Mouse (Mus musculus): ENCODE data around the gene Rptor. TPM values are rescaled to one million over a fixed set of nuclear protein-coding genes. Genes with fewer than 3 reads are reported as not detected.
A peak's percentile ranks its signal among the peaks of the same experiment; 100 is the strongest.

Gene Rptor
- polyA plus RNA-seq, 1 experiment from 2014 or later, result 12.6 TPM

DNA sequence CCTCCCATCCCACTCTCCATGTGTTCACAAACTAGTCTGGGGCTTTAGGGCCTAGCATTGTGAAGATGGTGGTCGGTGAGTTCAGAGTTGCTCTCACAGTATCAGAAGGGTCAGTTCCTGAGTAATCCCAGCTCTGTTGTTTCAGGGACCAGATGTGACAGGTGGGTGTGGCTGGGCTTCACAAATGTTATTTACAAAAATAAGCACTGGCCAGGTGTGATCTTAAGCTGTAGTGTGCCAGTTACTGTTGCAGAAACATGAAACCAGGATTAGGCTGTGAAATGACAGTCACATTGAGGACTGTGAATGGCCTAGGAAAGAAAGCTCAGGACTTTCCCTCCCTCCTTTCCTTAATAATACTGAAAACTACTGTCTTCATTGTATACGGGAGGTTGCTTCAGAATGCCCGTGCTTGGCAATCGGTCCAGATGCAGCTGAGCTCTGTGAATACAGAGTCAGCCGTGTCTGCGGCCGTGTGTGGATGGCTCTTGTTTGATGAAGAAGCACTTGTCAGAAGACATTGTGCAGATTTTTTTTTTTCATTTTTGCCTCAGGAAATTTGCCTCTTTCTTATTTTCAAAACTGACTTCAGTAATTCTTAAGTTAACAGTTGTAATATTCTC is 156.1 kb downstream of the Rptor start:
- no peaks in the 10 kb centered on the region for H3K27me3 ChIP-seq (ENCODE audit: control insufficient read depth, insufficient read depth, low read length)
- no peak overlapping the region for H3K27ac ChIP-seq (ENCODE audit: low read depth, low read length)
- H3K36me3 ChIP-seq (ENCODE audit: control insufficient read depth, insufficient read depth, low read length), result no peaks in the 10 kb centered on the region
- no peaks in the 10 kb centered on the region for H3K9me3 ChIP-seq (ENCODE audit: control insufficient read depth, low read length)
- WGBS, result 83% methylated on average over 7 of the region's 7 CpGs
- no peak overlapping the region for H3K9ac ChIP-seq (ENCODE audit: low read length)
- H3K4me3 ChIP-seq (ENCODE audit: low read depth, low read length), result no peak overlapping the region
- DNase-seq (ENCODE audit: low spot score), result no peak
- no peak for ATAC-seq (ENCODE audit: insufficient read depth, low FRiP score, low TSS enrichment)
- no peak overlapping the region for H3K4me2 ChIP-seq (ENCODE audit: low read depth)
- H3K4me1 ChIP-seq (ENCODE audit: control insufficient read depth, insufficient read depth, low read length), result no peaks in the 10 kb centered on the region

DNA sequence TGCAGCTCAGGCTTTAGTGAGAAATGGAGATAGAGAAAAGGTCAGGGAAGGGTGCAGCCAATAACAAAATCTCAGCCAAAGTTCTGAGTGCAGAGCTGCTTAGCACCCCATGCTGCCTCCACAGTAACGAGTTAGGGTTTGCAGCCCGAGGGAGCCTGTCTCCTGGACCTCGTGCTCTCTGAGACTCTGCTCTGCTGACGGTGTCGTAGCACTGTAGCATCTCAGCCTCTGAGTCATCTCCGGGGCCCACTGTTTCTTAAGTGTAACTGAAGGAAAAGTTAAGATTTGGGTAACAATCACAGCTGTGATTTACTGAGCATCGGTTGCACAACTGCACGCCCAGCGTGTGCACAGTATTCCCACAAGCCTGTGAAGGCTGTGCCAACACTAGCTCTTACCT is 160.2 kb downstream of the Rptor start:
- H3K27me3 ChIP-seq (ENCODE audit: control insufficient read depth, insufficient read depth, low read length), result no peaks in the 10 kb centered on the region
- ATAC-seq (ENCODE audit: insufficient read depth, low FRiP score, low TSS enrichment), result no peak
- WGBS, result 92% methylated on average over 9 of the region's 9 CpGs
- no peak overlapping the region for H3K4me2 ChIP-seq (ENCODE audit: low read depth)
- H3K4me3 ChIP-seq (ENCODE audit: low read depth, low read length), result no peak overlapping the region
- no peak overlapping the region for H3K27ac ChIP-seq (ENCODE audit: low read depth, low read length)
- H3K9me3 ChIP-seq (ENCODE audit: control insufficient read depth, low read length), result no peaks in the 10 kb centered on the region
- no peak for DNase-seq (ENCODE audit: low spot score)
- H3K4me1 ChIP-seq (ENCODE audit: control insufficient read depth, insufficient read depth, low read length), result peaks cover 24% of the 10 kb centered on the region
- no peaks in the 10 kb centered on the region for H3K36me3 ChIP-seq (ENCODE audit: control insufficient read depth, insufficient read depth, low read length)
- H3K9ac ChIP-seq (ENCODE audit: low read length), result no peak overlapping the region

DNA sequence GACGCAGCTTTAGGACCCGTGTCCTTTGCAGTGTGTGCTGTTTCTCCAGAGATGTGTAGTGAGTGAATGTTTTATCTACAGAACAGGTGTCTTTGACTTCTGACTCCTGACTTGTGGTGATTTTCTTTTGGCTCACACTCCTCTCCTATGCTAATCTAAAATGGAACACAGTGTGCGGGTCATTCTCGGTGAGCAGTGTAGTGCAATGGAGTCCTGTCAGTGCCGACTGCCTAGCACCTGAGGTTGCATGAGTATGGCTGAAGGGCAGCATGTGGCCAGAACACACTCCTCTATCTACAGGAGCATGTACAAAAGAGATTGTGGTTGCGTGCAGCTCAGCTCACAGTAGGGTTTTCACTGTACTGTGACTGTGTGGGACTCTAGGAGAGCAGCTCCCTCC is 163.3 kb downstream of the Rptor start:
- ATAC-seq (ENCODE audit: insufficient read depth, low FRiP score, low TSS enrichment), result no peak
- no peaks in the 10 kb centered on the region for H3K36me3 ChIP-seq (ENCODE audit: control insufficient read depth, insufficient read depth, low read length)

DNA sequence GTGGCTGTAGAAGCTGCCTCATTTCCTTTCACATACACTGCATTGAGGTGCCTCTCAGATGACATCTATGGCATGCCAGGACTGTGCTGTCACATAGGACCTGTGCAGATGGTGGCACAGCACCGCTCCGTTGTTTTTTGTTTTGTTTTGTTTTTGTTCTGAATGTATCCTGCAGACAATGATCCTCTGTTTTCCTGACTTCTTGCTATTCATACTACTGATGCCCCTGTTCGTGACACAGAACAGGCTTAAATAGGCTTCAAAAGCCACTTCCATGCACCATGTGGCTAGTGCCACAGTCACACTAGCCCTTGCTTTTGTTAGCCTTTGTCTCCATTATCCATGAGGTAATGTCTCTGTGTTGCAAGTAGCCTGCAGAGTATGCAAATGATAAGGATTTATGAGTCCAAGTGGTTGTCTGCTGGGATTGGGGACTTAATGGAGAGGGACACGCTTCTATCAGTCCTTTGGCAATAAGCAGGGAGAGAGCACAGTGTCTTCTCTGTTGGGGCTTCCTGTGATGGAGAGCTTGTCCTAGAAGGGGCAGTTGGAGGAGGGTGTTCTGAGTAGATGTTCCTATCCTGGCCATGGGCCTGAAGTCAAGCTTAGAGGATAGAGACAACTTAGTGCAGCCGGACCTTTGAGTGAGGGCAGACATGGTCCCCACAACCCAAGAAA is 164.2 kb downstream of the Rptor start:
- H3K9me3 ChIP-seq (ENCODE audit: control insufficient read depth, low read length), result no peaks in the 10 kb centered on the region
- H3K27ac ChIP-seq (ENCODE audit: low read depth, low read length), result peak overlapping the region; percentile 80
- H3K4me1 ChIP-seq (ENCODE audit: control insufficient read depth, insufficient read depth, low read length), result peaks cover 27% of the 10 kb centered on the region
- H3K36me3 ChIP-seq (ENCODE audit: control insufficient read depth, insufficient read depth, low read length), result no peaks in the 10 kb centered on the region
- no peak overlapping the region for H3K4me2 ChIP-seq (ENCODE audit: low read depth)
- WGBS, result 50% methylated on average over 5 of the region's 5 CpGs
- ATAC-seq (ENCODE audit: insufficient read depth, low FRiP score, low TSS enrichment) (peak; percentile 91), DNase-seq (ENCODE audit: low spot score) (peak; percentile 60)
- H3K27me3 ChIP-seq (ENCODE audit: control insufficient read depth, insufficient read depth, low read length), result no peaks in the 10 kb centered on the region
- no peak overlapping the region for H3K4me3 ChIP-seq (ENCODE audit: low read depth, low read length)
- H3K9ac ChIP-seq (ENCODE audit: low read length), result peak overlapping the region; percentile 4; the same call in 1 of the 2 replicates

More for the DNA sequence above, 163.3 kb downstream of the Rptor start:
- Histone ChIP-seq H3K9me3 (ENCODE audit: control insufficient read depth, low read length) (no peaks in the 10 kb centered on the region), H3K9ac (ENCODE audit: low read length) (0 out of 2 replicates have a peak overlapping the region, but pooled peaks have one; percentile 23), H3K4me1 (ENCODE audit: control insufficient read depth, insufficient read depth, low read length) (peaks cover 27% of the 10 kb centered on the region), H3K4me2 (ENCODE audit: low read depth) (no peak overlapping the region), H3K27ac (ENCODE audit: low read depth, low read length) (peak overlapping the region; percentile 80), H3K4me3 (ENCODE audit: low read depth, low read length) (no peak overlapping the region), H3K27me3 (ENCODE audit: control insufficient read depth, insufficient read depth, low read length) (no peaks in the 10 kb centered on the region)
- whole genome bisulfite sequencing, result 80% methylated on average over 6 of the region's 6 CpGs
- DNase-seq (ENCODE audit: low spot score), result no peak

DNA sequence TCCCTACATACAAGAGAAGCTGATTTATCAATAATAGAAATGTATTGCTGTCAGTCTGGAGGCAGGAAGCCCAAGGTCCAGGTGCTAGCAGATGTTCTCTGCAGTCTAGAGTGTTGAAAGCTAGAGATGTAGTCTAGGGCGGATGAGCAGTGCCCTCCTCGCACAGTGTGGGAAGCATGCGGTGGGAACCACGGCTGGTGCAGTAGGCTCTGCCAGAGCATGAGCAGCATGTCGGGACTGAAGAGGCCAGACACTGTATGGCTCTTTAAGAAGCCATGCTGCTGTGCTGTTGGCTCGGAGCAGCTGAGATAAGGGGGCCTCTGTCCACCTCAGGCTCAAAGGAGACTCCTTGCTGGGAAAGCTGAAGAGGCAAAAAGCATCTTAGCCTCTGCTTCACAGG is 164.8 kb downstream of the Rptor start:
- no peak overlapping the region for H3K4me3 ChIP-seq (ENCODE audit: low read depth, low read length)
- no peaks in the 10 kb centered on the region for H3K27me3 ChIP-seq (ENCODE audit: control insufficient read depth, insufficient read depth, low read length)
- DNase-seq (ENCODE audit: low spot score) (no peak), ATAC-seq (ENCODE audit: insufficient read depth, low FRiP score, low TSS enrichment) (peak; percentile 17; the same call in 1 of the 2 replicates)
- no peaks in the 10 kb centered on the region for H3K36me3 ChIP-seq (ENCODE audit: control insufficient read depth, insufficient read depth, low read length)
- H3K27ac ChIP-seq (ENCODE audit: low read depth, low read length), result peak overlapping the region; percentile 80
- no peaks in the 10 kb centered on the region for H3K9me3 ChIP-seq (ENCODE audit: control insufficient read depth, low read length)
- peaks cover 27% of the 10 kb centered on the region for H3K4me1 ChIP-seq (ENCODE audit: control insufficient read depth, insufficient read depth, low read length)
- H3K9ac ChIP-seq (ENCODE audit: low read length), result peak overlapping the region; percentile 32; the same call in 1 of the 2 replicates
- WGBS, result 66% methylated on average over 6 of the region's 6 CpGs
- no peak overlapping the region for H3K4me2 ChIP-seq (ENCODE audit: low read depth)

DNA sequence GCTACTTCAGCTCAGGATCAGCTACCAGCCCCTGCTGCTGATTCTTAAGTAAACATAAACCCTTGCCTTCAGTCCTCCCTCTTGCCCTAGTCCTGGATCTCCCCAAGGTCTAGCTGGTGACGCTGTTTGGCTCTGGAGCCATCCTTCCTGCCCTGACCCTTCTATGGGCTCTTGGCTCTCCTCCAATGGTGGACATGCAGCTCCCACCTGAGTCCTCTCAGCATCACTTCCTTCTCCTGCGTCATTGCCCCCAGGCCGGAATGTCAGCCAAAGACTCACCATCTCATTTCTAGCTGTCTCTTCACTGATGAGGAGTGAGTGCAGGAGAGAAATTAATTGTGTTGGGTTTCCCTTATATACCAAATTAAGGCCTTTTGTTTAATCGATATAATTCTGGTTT is 165.8 kb downstream of the Rptor start:
- ATAC-seq (ENCODE audit: insufficient read depth, low FRiP score, low TSS enrichment) (no peak), DNase-seq (ENCODE audit: low spot score) (no peak)
- no peaks in the 10 kb centered on the region for H3K27me3 ChIP-seq (ENCODE audit: control insufficient read depth, insufficient read depth, low read length)
- H3K4me1 ChIP-seq (ENCODE audit: control insufficient read depth, insufficient read depth, low read length), result peaks cover 27% of the 10 kb centered on the region
- no peak overlapping the region for H3K9ac ChIP-seq (ENCODE audit: low read length)
- H3K4me3 ChIP-seq (ENCODE audit: low read depth, low read length), result no peak overlapping the region
- no peak overlapping the region for H3K4me2 ChIP-seq (ENCODE audit: low read depth)
- no peak overlapping the region for H3K27ac ChIP-seq (ENCODE audit: low read depth, low read length)
- WGBS, result 96% methylated on average over 4 of the region's 4 CpGs
- no peaks in the 10 kb centered on the region for H3K36me3 ChIP-seq (ENCODE audit: control insufficient read depth, insufficient read depth, low read length)
- H3K9me3 ChIP-seq (ENCODE audit: control insufficient read depth, low read length), result no peaks in the 10 kb centered on the region

DNA sequence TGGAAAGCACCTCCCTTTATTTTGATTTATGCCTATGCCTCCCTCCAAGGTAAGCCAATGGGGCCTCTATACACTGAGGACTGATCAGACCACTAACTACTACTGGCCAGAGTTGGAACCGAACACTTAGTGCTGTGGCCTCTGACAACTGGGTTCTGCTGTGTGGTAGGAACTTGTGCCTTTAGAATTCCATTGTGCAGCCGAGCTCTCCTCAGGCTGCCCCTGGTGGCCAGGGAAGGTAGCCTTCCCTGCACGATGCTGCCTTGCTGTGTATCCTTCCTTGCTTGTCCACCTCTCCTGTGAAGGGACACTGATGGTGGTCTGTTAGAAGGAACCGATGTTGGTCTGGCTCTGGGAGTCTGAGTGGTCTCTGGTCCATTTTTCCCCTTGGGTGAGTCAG is 167.0 kb downstream of the Rptor start:
- peaks cover 27% of the 10 kb centered on the region for H3K4me1 ChIP-seq (ENCODE audit: control insufficient read depth, insufficient read depth, low read length)

DNA sequence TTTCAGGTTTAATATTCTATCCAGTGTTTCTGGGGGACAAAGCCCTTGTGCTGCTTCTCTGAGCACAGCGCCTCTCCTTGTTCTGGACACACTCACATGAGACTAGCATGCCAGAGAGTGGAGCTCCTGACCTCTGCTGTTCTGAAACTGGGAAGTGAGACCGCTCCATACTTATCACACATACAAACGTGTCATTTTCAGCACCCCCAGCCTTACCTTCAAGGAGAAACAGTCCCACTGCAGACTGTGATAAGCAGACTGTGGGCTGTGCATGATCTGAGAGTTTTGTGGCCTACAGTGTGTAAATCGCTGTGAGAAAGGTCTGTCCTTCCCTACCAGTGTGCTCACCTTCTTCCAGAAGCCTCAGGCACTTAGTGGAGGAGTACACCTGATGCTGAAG is 168.3 kb downstream of the Rptor start:
- no peak overlapping the region for H3K9ac ChIP-seq (ENCODE audit: low read length)
- 94% methylated on average over 4 of the region's 4 CpGs for WGBS
- H3K27ac ChIP-seq (ENCODE audit: low read depth, low read length), result no peak overlapping the region

More for the DNA sequence above, 167.0 kb downstream of the Rptor start:
- Histone ChIP-seq H3K9ac (ENCODE audit: low read length) (no peak overlapping the region), H3K27ac (ENCODE audit: low read depth, low read length) (no peak overlapping the region), H3K27me3 (ENCODE audit: control insufficient read depth, insufficient read depth, low read length) (no peaks in the 10 kb centered on the region), H3K36me3 (ENCODE audit: control insufficient read depth, insufficient read depth, low read length) (no peaks in the 10 kb centered on the region), H3K4me3 (ENCODE audit: low read depth, low read length) (no peak overlapping the region), H3K9me3 (ENCODE audit: control insufficient read depth, low read length) (no peaks in the 10 kb centered on the region), H3K4me2 (ENCODE audit: low read depth) (no peak overlapping the region)
- 64% methylated on average over 4 of the region's 4 CpGs for WGBS
- ATAC-seq (ENCODE audit: insufficient read depth, low FRiP score, low TSS enrichment), result no peak
- no peak for DNase-seq (ENCODE audit: low spot score)

DNA sequence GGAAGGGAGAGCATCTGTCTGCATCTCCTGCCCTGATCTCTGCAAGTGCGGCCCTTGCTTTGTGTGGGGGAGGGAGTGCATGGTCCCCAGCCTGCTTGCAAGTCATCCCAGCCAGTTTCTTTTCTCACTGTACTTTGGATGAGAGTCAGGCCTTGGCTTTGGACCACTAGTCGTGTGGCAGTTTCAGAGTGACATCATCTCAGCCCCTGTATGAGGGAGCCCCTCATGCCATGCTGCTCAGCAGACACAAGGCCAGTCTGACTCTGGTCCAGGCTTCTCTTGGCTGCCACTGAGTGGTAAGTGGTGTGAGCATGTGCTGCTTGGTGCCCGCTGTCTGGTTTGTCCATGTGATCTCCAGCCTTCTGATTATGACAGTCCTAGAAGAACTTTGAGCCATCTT is 170.2 kb downstream of the Rptor start:
- Histone ChIP-seq H3K27me3 (ENCODE audit: control insufficient read depth, insufficient read depth, low read length) (no peaks in the 10 kb centered on the region), H3K9me3 (ENCODE audit: control insufficient read depth, low read length) (peaks cover 2% of the 10 kb centered on the region; the same call in 1 of the 2 replicates), H3K27ac (ENCODE audit: low read depth, low read length) (no peak overlapping the region), H3K4me2 (ENCODE audit: low read depth) (no peak overlapping the region), H3K4me1 (ENCODE audit: control insufficient read depth, insufficient read depth, low read length) (peaks cover 3% of the 10 kb centered on the region), H3K9ac (ENCODE audit: low read length) (no peak overlapping the region), H3K4me3 (ENCODE audit: low read depth, low read length) (no peak overlapping the region), H3K36me3 (ENCODE audit: control insufficient read depth, insufficient read depth, low read length) (0 out of 2 replicates have a peak, but pooled peaks cover 2% of the 10 kb centered on the region)
- ATAC-seq (ENCODE audit: insufficient read depth, low FRiP score, low TSS enrichment) (no peak), DNase-seq (ENCODE audit: low spot score) (no peak)
- 87% methylated on average over 3 of the region's 3 CpGs for WGBS

More for the DNA sequence above, 168.3 kb downstream of the Rptor start:
- ATAC-seq (ENCODE audit: insufficient read depth, low FRiP score, low TSS enrichment) (no peak), DNase-seq (ENCODE audit: low spot score) (no peak)
- H3K4me1 ChIP-seq (ENCODE audit: control insufficient read depth, insufficient read depth, low read length), result peaks cover 22% of the 10 kb centered on the region
- no peak overlapping the region for H3K4me2 ChIP-seq (ENCODE audit: low read depth)
- H3K27me3 ChIP-seq (ENCODE audit: control insufficient read depth, insufficient read depth, low read length), result no peaks in the 10 kb centered on the region
- no peak overlapping the region for H3K4me3 ChIP-seq (ENCODE audit: low read depth, low read length)
- H3K36me3 ChIP-seq (ENCODE audit: control insufficient read depth, insufficient read depth, low read length), result 0 out of 2 replicates have a peak, but pooled peaks cover 2% of the 10 kb centered on the region
- peaks cover 2% of the 10 kb centered on the region; the same call in 1 of the 2 replicates for H3K9me3 ChIP-seq (ENCODE audit: control insufficient read depth, low read length)

All from neural tube, embryonic 11.5 days (tissue).